Mouse (Mus musculus) ES-E14 (cell line): ENCODE measurements around the gene Zfp874b.

Experiments
- CHD2 ChIP-seq: IDR thresholded peaks from 2 replicates; pipeline ENCODE4 v1.6.1; 2014; ENCODE audit warnings: mild to moderate bottlenecking, low read depth, low read length, inconsistent platforms
- HCFC1 ChIP-seq: IDR thresholded peaks from 2 replicates; pipeline ENCODE4 v1.6.1; 2012; ENCODE audit warnings: low read length, inconsistent platforms, borderline replicate concordance; ENCODE audit not compliant: insufficient read depth
- MAFK ChIP-seq: IDR thresholded peaks from 2 replicates; pipeline ENCODE4 v1.6.1; 2014; ENCODE audit warnings: mild to moderate bottlenecking, low read depth, low read length, inconsistent platforms; ENCODE audit not compliant: insufficient read depth
- ZC3H11A ChIP-seq: IDR thresholded peaks from 2 replicates; pipeline ENCODE4 v1.6.1; 2012; ENCODE audit warnings: low read depth, mild to moderate bottlenecking, inconsistent platforms, low read length, borderline replicate concordance
- ZNF384 ChIP-seq: IDR thresholded peaks from 2 replicates; pipeline ENCODE4 v1.6.1; 2012; ENCODE audit warnings: low read depth, low read length, inconsistent platforms

GRCm38 (mm10) chr13:67527049-67527730 lies 43.1 kb upstream of the Zfp874b start:
- no peak for TF ChIP-seq CHD2
- no peak for TF ChIP-seq ZNF384
- no peak for TF ChIP-seq ZC3H11A
- TF ChIP-seq MAFK, result no peak
- TF ChIP-seq HCFC1, result no peak
